Mouse (Mus musculus) liver, embryonic 14.5 days (tissue): ENCODE data around the gene Rps16. TPM values are rescaled to one million over a fixed set of nuclear protein-coding genes. Genes with fewer than 3 reads are reported as not detected.

Experiments
- ATAC-seq: fragments of 200-750 bp; cut with Nextera tagmentation; 2 replicates; pipeline ENCODE4 v1.8.0; 2017; ENCODE audit warnings: moderate number of reproducible peaks, mild to moderate bottlenecking, moderate library complexity; ENCODE audit not compliant: insufficient read depth
- DNase-seq, 3 experiments: peaks; one replicate each; pipeline ENCODE4 v3.0.0-alpha.2; 2012 to 2013; ENCODE audit warnings: low read depth in 3 of 3, low spot score in 3 of 3
- H3K27ac ChIP-seq: fragments of 300-500 bp; sonication (generic); 2 replicates; pipeline ENCODE4 v1.5.1; 2014; ENCODE audit warnings: moderate library complexity, mild to moderate bottlenecking, control low read depth, inconsistent platforms
- H3K27me3 ChIP-seq: fragments of 300-500 bp; sonication (generic); 2 replicates; pipeline ENCODE4 v1.6.1; 2014; ENCODE audit warnings: mild to moderate bottlenecking, low read length, moderate library complexity; ENCODE audit not compliant: control insufficient read depth, insufficient read depth
- H3K36me3 ChIP-seq: fragments of 300-500 bp; sonication (generic); replicated peaks from 2 replicates; pipeline ENCODE4 v1.6.1; 2014; ENCODE audit warnings: low read depth; ENCODE audit not compliant: control insufficient read depth, insufficient read depth
- H3K4me1 ChIP-seq, 2 experiments: fragments of 200-500 bp in 1 of 2; fragments of 300-500 bp in 1 of 2; sonication (generic) in 1 of 2; replicated peaks; 2 replicates each; pipeline ENCODE4 v1.6.1; 2012 to 2014; ENCODE audit warnings: antibody characterized with exemption in 1 of 2, inconsistent platforms in 1 of 2, low read length in 1 of 2; ENCODE audit not compliant: control insufficient read depth in 2 of 2, insufficient read depth in 2 of 2
- H3K4me2 ChIP-seq: fragments of 300-500 bp; sonication (generic); 2 replicates; pipeline ENCODE4 v1.6.1; 2014; ENCODE audit warnings: low read depth, mild to moderate bottlenecking, control low read depth, moderate library complexity
- H3K4me3 ChIP-seq, 2 experiments: fragments of 200-500 bp in 1 of 2; fragments of 300-500 bp in 1 of 2; sonication (generic) in 1 of 2; 2 replicates each; pipeline ENCODE4 v1.5.1; 2012 to 2014; ENCODE audit warnings: low read depth in 2 of 2, low read length in 2 of 2, mild to moderate bottlenecking in 2 of 2, control low read depth in 1 of 2, inconsistent platforms in 1 of 2, moderate library complexity in 1 of 2; ENCODE audit not compliant: insufficient read depth in 1 of 2
- H3K9ac ChIP-seq: fragments of 300-500 bp; sonication (generic); replicated peaks from 2 replicates; pipeline ENCODE4 v1.6.1; 2014; ENCODE audit warnings: mild to moderate bottlenecking, control low read depth, moderate library complexity
- H3K9me3 ChIP-seq: fragments of 300-500 bp; sonication (generic); 2 replicates; pipeline ENCODE4 v1.6.1; 2016; ENCODE audit warnings: low read length, mixed read lengths; ENCODE audit not compliant: control insufficient read depth
- CTCF ChIP-seq: IDR thresholded peaks from 2 replicates; pipeline ENCODE4 v1.5.1; 2016; ENCODE audit warnings: antibody characterized with exemption, low read depth, control low read depth
- EP300 ChIP-seq: IDR thresholded peaks from 2 replicates; pipeline ENCODE4 v1.6.1; 2016; ENCODE audit warnings: antibody characterized with exemption, low read depth
- WGBS: fragments of 180-500 bp; shearing (Covaris S2); extraction: QIAGEN DNeasy Blood & Tissue Kit; methylation state at CpG from one replicate; pipeline ENCODE4 v1.1.7; 2014; ENCODE audit not compliant: insufficient replicate concordance; 5-methylcytosine and 5-hydroxymethylcytosine counted together
- polyA plus RNA-seq, 2 experiments: library from polyadenylated mRNA; depleted of rRNA in 1 of 2; stranded (reverse) in 1 of 2; unstranded in 1 of 2; fragments of >200 nt; fragmentation: Nextera tagmentation in 1 of 2; extraction: Ambion mirVana in 1 of 2; gene quantifications; 2 replicates each; pipeline versions ENCODE4 v1.2.1 to v1.2.3; 2012 to 2014

Rps16 gene
- polyA plus RNA-seq, 2 experiments = 900 to 1,209 TPM

DNA sequence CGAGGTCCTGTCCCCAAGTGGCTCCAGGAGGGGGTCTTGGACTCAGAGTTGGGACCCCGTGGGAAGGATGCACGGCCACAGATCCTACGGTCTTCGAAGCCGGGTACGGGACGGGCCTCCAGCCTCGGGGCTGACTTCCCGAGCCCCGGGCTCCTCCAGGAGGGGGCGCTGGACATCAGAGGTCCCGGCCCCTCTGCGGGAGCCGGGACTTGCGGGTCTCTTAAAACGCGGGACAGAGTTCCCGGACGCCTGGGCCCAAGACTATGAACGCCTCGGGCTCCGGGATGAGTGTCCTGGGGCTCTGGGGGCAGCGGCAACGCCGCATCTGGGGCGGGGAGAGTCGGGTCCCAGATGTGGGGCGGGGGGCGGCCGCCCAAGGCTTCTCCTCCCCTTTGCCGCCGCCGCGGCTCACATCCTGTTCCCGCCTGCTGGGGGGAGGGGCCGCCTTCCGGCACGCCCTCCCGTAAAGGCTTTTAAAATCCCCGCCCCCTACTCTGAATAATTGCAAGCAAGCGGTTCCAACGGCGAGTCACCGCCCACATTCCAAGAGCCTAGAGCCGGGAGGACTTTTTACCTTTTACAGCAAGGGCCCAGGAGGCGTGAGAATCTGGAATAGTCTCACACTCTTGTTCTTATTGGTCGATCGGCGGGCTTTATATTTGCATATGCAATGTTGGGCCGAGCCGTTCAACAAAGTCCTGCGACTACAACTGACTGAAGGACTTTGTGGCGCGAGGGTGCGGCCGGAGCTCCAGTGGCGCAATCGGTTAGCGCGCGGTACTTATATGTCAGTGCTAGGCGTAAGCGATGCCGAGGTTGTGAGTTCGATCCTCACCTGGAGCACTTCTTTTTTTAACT is 22.0 kb downstream of the Rps16 start, which contains the start of gene Plekhg2:
Gene Plekhg2 (minus strand): TSS at position 349 of the 858 bp plus-strand sequence.
- Histone ChIP-seq H3K4me1 (peaks cover 21 to 26% of the 10 kb centered on the region in 2 experiments), H3K27me3 (peaks cover 12% of the 10 kb centered on the region)
- peak; percentile 83 for ATAC-seq

DNA sequence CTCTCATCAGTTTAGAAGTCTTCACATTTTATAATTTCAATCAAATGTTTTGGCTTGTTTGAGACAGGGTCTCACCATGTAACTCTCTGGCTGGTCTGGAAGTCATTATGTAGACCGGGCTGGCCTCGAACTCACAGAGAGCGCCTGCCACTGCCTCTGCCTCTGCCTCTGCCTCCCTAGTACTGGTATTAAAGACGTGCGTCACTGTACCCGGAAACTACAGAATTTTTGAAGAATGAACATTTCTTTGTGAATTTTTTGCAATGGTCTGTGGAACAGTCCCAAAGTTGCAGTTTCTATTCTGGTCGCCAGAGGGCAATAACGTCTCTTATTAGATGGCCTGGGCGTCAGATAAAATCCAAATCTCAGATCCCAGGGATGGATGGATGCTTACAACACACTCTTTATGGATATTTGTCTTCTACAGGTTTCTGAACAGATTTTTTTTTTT is 22.7 kb downstream of the Rps16 start:
- Histone ChIP-seq H3K4me3 (peak overlapping the region; percentile 61 to 79), H3K27me3 (peaks cover 12% of the 10 kb centered on the region), H3K4me2 (peak overlapping the region; percentile 92), H3K4me1 (peaks cover 26 to 27% of the 10 kb centered on the region in 2 experiments), H3K27ac (peak overlapping the region; percentile 47), H3K9ac (peak overlapping the region; percentile 50; the same call in 1 of the 2 replicates), H3K36me3 (no peaks in the 10 kb centered on the region), H3K9me3 (no peaks in the 10 kb centered on the region)
- ATAC-seq (peak; percentile 8; the same call in 1 of the 2 replicates), DNase-seq (peak; percentile 67 to 83 (median 75))
- 1% methylated on average over 9 of the region's 9 CpGs for WGBS
- TF ChIP-seq EP300 (no peak; the same call in 1 of the 2 replicates), CTCF (peak; percentile 74)

More for the DNA sequence above, 22.0 kb downstream of the Rps16 start, which contains the start of gene Plekhg2:
- DNase-seq = peak; percentile 92 to 95 (median 93)
- WGBS = under 1% methylated on average over 63 of the region's 66 CpGs
- peak within 1 kb of the TSS; percentile 76 for H3K9ac ChIP-seq
- peak within 1 kb of the TSS; percentile 92 for H3K4me2 ChIP-seq
- peak within 1 kb of the TSS; percentile 65 for H3K27ac ChIP-seq
- H3K4me3 ChIP-seq = peak within 1 kb of the TSS; percentile 61 to 79
- TF ChIP-seq CTCF (peak; percentile 71), EP300 (peak; percentile 39)
- H3K36me3 ChIP-seq = no peaks in the 10 kb centered on the region
- no peaks in the 10 kb centered on the region for H3K9me3 ChIP-seq

- ATAC-seq = no peak
- no peaks in the 10 kb centered on the region for H3K9me3 ChIP-seq
- peaks cover 26 to 32% of the 10 kb centered on the region in 2 experiments for H3K4me1 ChIP-seq
- no peak overlapping the region for H3K27ac ChIP-seq
- DNase-seq = no peak
- no peak overlapping the region for H3K9ac ChIP-seq
- H3K4me3 ChIP-seq = no peak overlapping the region
- H3K4me2 ChIP-seq = no peak overlapping the region
- TF ChIP-seq CTCF (no peak), EP300 (no peak)
- H3K36me3 ChIP-seq = no peaks in the 10 kb centered on the region
- peaks cover 12% of the 10 kb centered on the region for H3K27me3 ChIP-seq
- 73% methylated on average over 7 of the region's 7 CpGs for WGBS
Measured at GRCm38 (mm10) chr7:28373891-28374495, 23.5 kb downstream of the Rps16 start.

GRCm38 (mm10) chr7:28374647-28375046 is 24.2 kb downstream of the Rps16 start:
- 49% methylated on average over 10 of the region's 10 CpGs for WGBS
- Histone ChIP-seq H3K27ac (no peak overlapping the region), H3K36me3 (no peaks in the 10 kb centered on the region), H3K9me3 (no peaks in the 10 kb centered on the region), H3K4me3 (peak overlapping the region in 1 of 2 experiments; percentile 59; a peak in 2 of 4 replicates), H3K9ac (no peak overlapping the region; the same call in 1 of the 2 replicates), H3K27me3 (peaks cover 12% of the 10 kb centered on the region), H3K4me2 (peak overlapping the region; percentile 97), H3K4me1 (peaks cover 30 to 35% of the 10 kb centered on the region in 2 experiments)
- DNase-seq (no peak), ATAC-seq (no peak)
- TF ChIP-seq EP300 (no peak), CTCF (no peak)
